Mouse (Mus musculus): Measurements from ENCODE around the gene Castor2. TPM values are rescaled to one million over a fixed set of nuclear protein-coding genes. Genes with fewer than 3 reads are reported as not detected.

Castor2 gene
- polyA plus RNA-seq, 1 experiment from 2014 or later = 27.2 TPM

DNA sequence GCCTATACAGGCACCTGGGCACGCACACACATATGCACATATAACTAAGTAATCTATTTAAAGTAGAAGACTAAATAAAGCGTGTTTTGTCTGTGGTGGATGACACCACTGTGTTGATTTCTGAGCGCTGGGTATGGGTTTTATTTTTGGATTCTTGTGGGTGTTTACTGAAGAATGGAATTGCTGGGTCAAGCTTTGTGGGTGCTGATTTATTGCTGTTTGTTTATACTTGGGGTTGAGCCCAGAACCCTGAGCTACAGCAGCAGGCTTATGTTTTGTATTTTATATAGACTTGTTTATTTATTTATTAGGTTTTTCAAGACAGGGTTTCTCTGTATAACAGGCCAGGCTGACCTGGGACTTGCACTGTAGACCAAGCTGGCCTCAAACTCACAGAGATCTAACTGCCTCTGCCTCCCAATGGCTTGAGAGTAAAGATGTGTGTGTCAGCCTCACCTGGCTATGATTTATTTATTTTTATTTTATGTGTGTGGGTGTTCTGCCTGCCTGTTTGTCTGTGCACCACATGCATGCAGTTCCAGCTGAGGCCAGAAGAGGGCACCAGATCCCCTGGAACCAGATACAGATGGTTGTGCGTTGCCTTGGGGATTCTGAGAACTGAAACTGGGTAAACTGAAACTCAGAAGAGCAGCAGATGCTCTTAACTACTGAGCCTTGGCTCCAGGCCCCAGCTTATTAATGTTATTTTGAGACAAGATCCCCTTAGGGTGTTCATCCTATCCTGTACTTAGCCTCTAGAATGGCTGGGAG is 87.6 kb downstream of the Castor2 start:
- Histone ChIP-seq H3K27me3 (no peaks in the 10 kb centered on the region), H3K27ac (no peak overlapping the region), H3K9ac (replicated peaks) (no peak overlapping the region), H3K4me1 (replicated peaks) (peaks cover 17% of the 10 kb centered on the region), H3K4me3 (replicated peaks) (no peak overlapping the region), H3K36me3 (0 out of 2 replicates have a peak, but pooled peaks cover 3% of the 10 kb centered on the region), H3K4me2 (replicated peaks) (no peak overlapping the region), H3K9me3 (no peaks in the 10 kb centered on the region)
- ATAC-seq = no peak
- WGBS = 77% methylated on average over 4 of the region's 4 CpGs

DNA sequence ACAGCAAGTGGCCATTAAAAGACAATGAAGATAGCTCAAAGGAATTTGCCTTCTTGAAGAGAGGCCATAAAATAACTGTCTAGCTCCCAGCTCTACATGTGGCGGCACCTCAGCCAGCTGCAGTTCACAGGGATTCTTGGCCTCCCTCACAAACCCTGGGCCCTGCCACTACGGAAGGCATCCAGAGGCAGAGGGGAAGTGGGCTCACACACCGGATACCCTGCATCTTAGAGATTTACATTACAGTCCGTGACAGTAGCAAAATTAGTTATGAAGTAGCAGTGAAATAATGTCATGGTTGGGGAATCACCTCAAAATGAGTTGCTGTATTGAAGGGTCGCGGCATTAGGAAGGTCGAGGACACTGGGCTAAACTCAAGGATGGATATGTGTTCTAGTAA is 89.1 kb downstream of the Castor2 start:
- H3K9me3 ChIP-seq = no peaks in the 10 kb centered on the region
- H3K4me2 ChIP-seq (replicated peaks) = no peak overlapping the region
- ATAC-seq = no peak
- 91% methylated on average over 7 of the region's 7 CpGs for WGBS
- no peak overlapping the region for H3K27ac ChIP-seq
- H3K4me1 ChIP-seq (replicated peaks) = peaks cover 2% of the 10 kb centered on the region
- peaks cover 16% of the 10 kb centered on the region for H3K36me3 ChIP-seq
- H3K9ac ChIP-seq (replicated peaks) = no peak overlapping the region
- H3K27me3 ChIP-seq = no peaks in the 10 kb centered on the region
- H3K4me3 ChIP-seq (replicated peaks) = no peak overlapping the region

DNA sequence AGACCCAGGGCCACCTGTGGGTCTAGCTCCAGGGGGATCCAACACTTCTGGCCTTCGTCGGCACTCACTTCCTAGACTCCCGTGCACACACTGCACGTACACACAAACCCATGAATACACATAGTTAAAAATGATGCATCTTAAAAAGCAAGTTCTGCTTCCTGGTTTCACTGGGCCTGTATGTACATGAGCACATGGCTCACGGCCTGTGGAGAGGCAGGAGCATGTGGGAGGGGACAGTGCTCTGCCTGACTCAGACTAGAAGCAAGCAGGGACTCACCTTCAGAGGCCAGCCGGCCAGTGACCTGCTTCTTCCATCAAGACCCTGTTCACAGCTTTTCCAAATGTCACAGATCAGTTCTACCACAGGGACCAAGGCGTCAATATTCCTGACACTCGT is 94.2 kb downstream of the Castor2 start:
- Histone ChIP-seq H3K9me3 (no peaks in the 10 kb centered on the region), H3K27me3 (no peaks in the 10 kb centered on the region), H3K9ac (replicated peaks) (no peak overlapping the region), H3K4me2 (replicated peaks) (no peak overlapping the region), H3K4me1 (replicated peaks) (no peaks in the 10 kb centered on the region), H3K4me3 (replicated peaks) (no peak overlapping the region), H3K36me3 (peaks cover 58% of the 10 kb centered on the region), H3K27ac (no peak overlapping the region)
- 91% methylated on average over 8 of the region's 8 CpGs for WGBS
- ATAC-seq = no peak

Other genes starting within 250 kb of the Castor2 start
- 18.4 and 20.8 TPM in 2 replicates for gene Rcc1l, start 77.1 kb downstream of the Castor2 start, polyA plus RNA-seq (2015; fragmentation: Nextera tagmentation; extraction: Ambion mirVana)
- 15.1 and 15.7 TPM in 2 replicates for gene Gtf2ird2, start 84.3 kb downstream of the Castor2 start, polyA plus RNA-seq (2015; fragmentation: Nextera tagmentation; extraction: Ambion mirVana)
- 1.6 and 2.3 TPM in 2 replicates for gene Ncf1, start 129.9 kb downstream of the Castor2 start, polyA plus RNA-seq (2015; fragmentation: Nextera tagmentation; extraction: Ambion mirVana)
- gene Gtf2i, start 215.0 kb downstream of the Castor2 start, polyA plus RNA-seq (2015; fragmentation: Nextera tagmentation; extraction: Ambion mirVana) = 190 and 191 TPM in 2 replicates